Comparison of ENCODE assay signal across 15 mouse cellular contexts in the genomic region with DNA sequence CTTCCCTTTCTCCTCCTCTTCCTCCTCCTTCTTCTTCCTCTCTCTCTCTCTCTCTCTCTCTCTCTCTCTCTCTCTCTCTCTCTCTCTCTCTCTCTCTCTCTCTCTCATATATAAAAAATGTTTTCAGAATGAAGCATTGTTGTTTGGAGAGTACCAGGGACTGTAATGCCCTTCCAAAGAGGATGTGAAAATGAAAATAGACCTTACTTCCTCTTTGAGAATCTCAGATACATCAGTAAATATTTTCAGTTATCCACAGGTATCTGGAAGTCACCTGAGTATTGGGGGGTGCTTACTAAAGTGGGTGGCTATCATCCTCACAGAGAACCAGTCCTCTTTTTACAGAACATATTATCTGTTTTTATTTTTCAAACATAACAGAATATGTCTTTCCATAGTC.
"Had no signal": no experiment of that assay in that cellular context is flagged by ENCODE, and none has a peak within 500 bp of the region (broad histone marks: within the 10 kb centered on the region; RNA-seq: fewer than 3 reads in every experiment).

No protein-coding gene starts in this region.

- DNase-seq: kidney, adult 8-10 months; kidney, postnatal 36 days; layer of hippocampus, adult 9-11 months; liver; lung, adult 18-20 months; midbrain, embryonic 14.5 days; right cerebral cortex, postnatal 4 days; thymus, postnatal 4 days had no signal

- H3K4me2 ChIP-seq: limb, embryonic 12.5 days; neural tube, embryonic 12.5 days had no signal

- H3K9ac ChIP-seq: limb, embryonic 12.5 days; liver, embryonic 14.5 days; neural tube, embryonic 12.5 days had no signal

- H3K36me3 ChIP-seq: limb, embryonic 12.5 days; midbrain, embryonic 10.5 days; neural tube, embryonic 12.5 days had no signal

- H3K27ac ChIP-seq: limb, embryonic 12.5 days; liver, embryonic 14.5 days; midbrain, embryonic 10.5 days; neural tube, embryonic 12.5 days; stomach, postnatal 0 days had no signal

- H3K9me3 ChIP-seq: limb, embryonic 12.5 days; midbrain, embryonic 10.5 days; neural tube, embryonic 12.5 days had no signal

- H3K4me3 ChIP-seq: limb, embryonic 12.5 days; midbrain, embryonic 10.5 days; neural tube, embryonic 12.5 days had no signal

- H3K4me1 ChIP-seq: midbrain, embryonic 10.5 days; neural tube, embryonic 12.5 days had no signal

- ATAC-seq: intestine, postnatal 0 days; lung, postnatal 0 days had no signal

- H3K27me3 ChIP-seq: limb, embryonic 12.5 days; neural tube, embryonic 12.5 days had no signal
